In genomic region chr4:70307230-70307629, GRCm38 (mm10) we compare ENCODE assay signal across 9 mouse cellular contexts.
DNase-seq lines count a peak whose midpoint lies in the region; ATAC-seq and TF ChIP-seq lines count a peak whose summit lies in the region.
"Had no signal": no experiment of that assay in that cellular context is flagged by ENCODE, and none has a peak within 500 bp of the region (broad histone marks: within the 10 kb centered on the region; RNA-seq: fewer than 3 reads in every experiment).

No protein-coding gene starts in this region.

- H3K9ac ChIP-seq in lung, postnatal 0 days (replicated peaks; ENCODE audit: low read depth) = no peak overlapping the region
- H3K9ac ChIP-seq: limb, embryonic 15.5 days had no signal

- H3K4me2 ChIP-seq in lung, postnatal 0 days (replicated peaks; ENCODE audit: low read depth, low read length) = no peak overlapping the region
- H3K4me2 ChIP-seq: limb, embryonic 15.5 days had no signal

- TF ChIP-seq EP300 in lung, postnatal 0 days (IDR thresholded peaks at IDR 0.05) = no peak

- no peak overlapping the region for H3K27ac ChIP-seq in layer of hippocampus, adult 2 months
- H3K27ac ChIP-seq in lung, postnatal 0 days (ENCODE audit: low read length) = no peak overlapping the region
- H3K27ac ChIP-seq: limb, embryonic 15.5 days had no signal

- intact Hi-C loops in gastrocnemius, postnatal 36 days (cut with DNase I) = loop anchor here (5.0 kb wide), 1 partner anchor 40 kb away; no protein-coding TSS in a partner anchor

- ATAC-seq in lung, postnatal 0 days = peak; percentile 53

- peak; percentile 36 to 47 for DNase-seq in CD8-positive naive resting alpha-beta T cell, adult 2 months (ENCODE audit: low read depth in 2 of 2, low spot score in 2 of 2)
- peak; percentile 73 to 79 for DNase-seq in adrenal gland, adult 18-20 months (ENCODE audit: low spot score in 2 of 2)
- DNase-seq in embryo, embryonic 10 days (ENCODE audit: low spot score) = peak; percentile 78
- DNase-seq in gastrocnemius, postnatal 36 days = peak; percentile 54 to 67
- DNase-seq in layer of hippocampus, adult 2 months (ENCODE audit: low spot score in 2 of 2) = peak; percentile 77 to 85
- peak; percentile 49 for DNase-seq in lung, postnatal 0 days (ENCODE audit: low spot score)
- peak; percentile 69 for DNase-seq in retina, embryonic 14.5 days (ENCODE audit: low spot score)
- peak; percentile 32 for DNase-seq in urinary bladder, adult 2 months (ENCODE audit: low spot score)

- 63% methylated on average over 4 of the region's 4 CpGs for WGBS in lung, postnatal 0 days

- H3K4me3 ChIP-seq in layer of hippocampus, adult 2 months = no peak overlapping the region
- no peak overlapping the region for H3K4me3 ChIP-seq in lung, postnatal 0 days (ENCODE audit: low read depth, low read length)
- H3K4me3 ChIP-seq: limb, embryonic 15.5 days had no signal

- no peaks in the 10 kb centered on the region for H3K27me3 ChIP-seq in lung, postnatal 0 days (replicated peaks; ENCODE audit: insufficient read depth, low read length)
- H3K27me3 ChIP-seq: limb, embryonic 15.5 days had no signal

- peak; percentile 98 for TF ChIP-seq CTCF in layer of hippocampus, adult 2 months (conservative IDR thresholded peaks at IDR 0.05)
- TF ChIP-seq CTCF in lung, postnatal 0 days (IDR thresholded peaks at IDR 0.05) = peak; percentile 95

- H3K9me3 ChIP-seq in lung, postnatal 0 days (ENCODE audit: low read length) = no peaks in the 10 kb centered on the region
- H3K9me3 ChIP-seq: limb, embryonic 15.5 days had no signal

- H3K4me1 ChIP-seq in lung, postnatal 0 days (ENCODE audit: insufficient read depth, low read depth, low read length) = no peaks in the 10 kb centered on the region

- no peaks in the 10 kb centered on the region for H3K36me3 ChIP-seq in lung, postnatal 0 days (ENCODE audit: insufficient read depth, low read length)
